Mouse (Mus musculus) gastrocnemius, adult 2 months (tissue): ENCODE results near the gene Fnip2. TPM values are rescaled to one million over a fixed set of nuclear protein-coding genes. Genes with fewer than 3 reads are reported as not detected.
"Not testable (repeated sequence)": the region's sequence is repeated elsewhere in the genome, so short reads cannot be mapped to it uniquely, and the experiment has no call there.

Experiments
- DNase-seq: peaks from one replicate; pipeline ENCODE4 v3.0.0; 2022
- H3K27ac ChIP-seq: fragments of 200-600 bp; 2 replicates; pipeline ENCODE4 v1.8.1; 2022; ENCODE audit warnings: mild to moderate bottlenecking
- H3K4me3 ChIP-seq: fragments of 200-600 bp; 2 replicates; pipeline ENCODE4 v1.8.1; 2022; ENCODE audit warnings: mild to moderate bottlenecking, moderate library complexity
- CTCF ChIP-seq: fragments of 200-600 bp; IDR thresholded peaks from 2 replicates; pipeline ENCODE4 v1.8.1; 2022; ENCODE audit warnings: antibody characterized with exemption, mild to moderate bottlenecking, moderate library complexity
- intact Hi-C: fragments of 180-260 bp; cut with DNase I; formaldehyde crosslinking; loops from one replicate; pipeline ENCODE4 v1.15.1; 2025
- total RNA-seq, 2 experiments: library from RNA; stranded (reverse); gene quantifications; 2 replicates each; pipeline ENCODE4 v1.2.3; 2021

Fnip2 gene
- total RNA-seq, 2 experiments from 2014 or later = 3.5 to 5.0 TPM

DNA sequence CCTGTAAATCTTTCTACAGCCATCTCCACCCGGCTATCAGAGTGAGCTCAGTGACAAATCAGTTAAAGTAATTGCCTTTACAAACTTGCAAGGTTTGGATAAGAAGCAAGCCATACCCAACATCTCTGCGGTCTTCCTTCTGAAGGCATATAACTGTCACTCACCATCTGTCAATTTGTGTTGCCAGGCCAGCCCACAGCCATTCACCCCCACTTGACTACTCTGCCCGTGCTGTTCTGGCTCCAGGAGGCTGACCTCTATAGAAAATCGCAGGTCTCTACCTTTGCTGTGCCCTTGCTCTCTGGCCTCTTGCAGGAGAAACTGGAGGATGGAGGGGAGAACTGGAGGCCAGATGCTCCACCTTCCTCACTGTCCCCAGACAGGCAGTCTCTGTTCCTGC is 88.7 kb downstream of the Fnip2 start:
- Histone ChIP-seq H3K4me3 (no peak overlapping the region), H3K27ac (no peak overlapping the region)
- no peak for TF ChIP-seq CTCF
- intact Hi-C loops = loop anchor here (5.0 kb wide), 1 partner anchor 277 kb away; no protein-coding TSS in a partner anchor
- DNase-seq = no peak

DNA sequence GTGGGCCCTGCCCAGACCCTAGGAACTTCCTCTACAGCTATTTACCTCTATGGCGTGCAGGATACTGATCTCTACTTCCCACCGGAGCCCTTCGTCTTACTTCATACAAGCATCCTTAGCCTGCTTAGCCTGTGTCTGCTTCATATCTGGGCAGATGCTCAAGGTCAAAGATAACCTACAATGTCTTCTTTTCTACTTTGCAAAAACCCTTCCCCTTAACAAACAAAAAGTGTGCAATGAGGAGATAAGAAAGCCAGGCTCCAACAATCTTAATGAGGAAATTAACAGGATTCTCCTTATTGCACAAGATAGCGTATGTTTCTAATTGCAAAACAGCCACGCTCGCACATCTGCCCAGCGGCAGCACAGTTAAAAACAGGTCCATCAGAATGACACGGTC is 89.2 kb downstream of the Fnip2 start:
- H3K4me3 ChIP-seq = no peak overlapping the region

DNA sequence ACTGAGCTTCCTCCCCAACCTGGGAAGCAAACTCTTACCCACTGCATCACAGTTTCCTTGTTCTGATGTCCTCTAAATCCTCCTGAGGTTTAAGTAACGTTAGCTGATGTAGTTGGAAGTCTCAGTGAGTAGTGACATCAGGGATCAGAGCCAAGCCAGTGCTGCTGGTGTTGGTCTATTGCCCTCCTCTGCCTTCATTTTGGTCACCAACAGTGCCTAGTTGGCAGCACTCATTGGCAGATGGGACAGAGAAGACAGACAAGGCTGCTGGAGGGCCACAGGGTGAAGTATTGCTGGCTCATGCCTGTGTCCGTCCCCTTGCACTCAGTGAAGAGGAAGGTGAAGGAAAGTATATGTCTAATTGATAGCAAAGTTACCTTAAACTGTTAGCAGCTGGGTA is 91.6 kb downstream of the Fnip2 start:
- no peak for TF ChIP-seq CTCF
- DNase-seq = peak; percentile 51
- Histone ChIP-seq H3K27ac (peak overlapping the region; percentile 86), H3K4me3 (no peak overlapping the region)
- intact Hi-C loops = loop anchor here (5.0 kb wide), 1 partner anchor 274 kb away; no protein-coding TSS in a partner anchor

More for the DNA sequence above, 89.2 kb downstream of the Fnip2 start:
- H3K27ac ChIP-seq = no peak overlapping the region
- no peak for DNase-seq
- no peak for TF ChIP-seq CTCF
- intact Hi-C loops = loop anchor here (5.0 kb wide), 1 partner anchor 276 kb away; no protein-coding TSS in a partner anchor

DNA sequence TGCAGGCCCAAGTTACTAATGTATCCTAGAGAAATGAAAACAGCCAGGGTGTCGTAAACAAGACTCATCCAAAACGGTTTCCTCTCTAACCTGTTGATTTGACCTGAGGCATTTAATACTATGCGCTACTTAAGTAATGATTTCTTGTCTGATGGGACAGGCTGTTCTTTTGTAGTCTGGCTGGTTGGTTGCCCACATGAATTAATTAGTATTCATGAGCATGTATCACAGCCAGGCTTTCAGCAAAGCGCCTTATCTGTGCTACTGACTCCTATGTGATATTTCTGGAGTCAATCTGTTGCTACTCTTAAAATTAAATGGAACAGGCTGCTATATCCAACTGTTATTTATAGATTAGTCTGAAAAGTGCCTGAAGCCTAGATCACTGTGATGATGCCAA is 92.7 kb downstream of the Fnip2 start:
- intact Hi-C loops = loop anchor here (5.0 kb wide), 2 partner anchors 188 to 273 kb away; partner anchors contain the start of gene Rapgef2
- DNase-seq = no peak
- no peak for TF ChIP-seq CTCF
- H3K4me3 ChIP-seq = no peak overlapping the region
- peak overlapping the region; percentile 86 for H3K27ac ChIP-seq

DNA sequence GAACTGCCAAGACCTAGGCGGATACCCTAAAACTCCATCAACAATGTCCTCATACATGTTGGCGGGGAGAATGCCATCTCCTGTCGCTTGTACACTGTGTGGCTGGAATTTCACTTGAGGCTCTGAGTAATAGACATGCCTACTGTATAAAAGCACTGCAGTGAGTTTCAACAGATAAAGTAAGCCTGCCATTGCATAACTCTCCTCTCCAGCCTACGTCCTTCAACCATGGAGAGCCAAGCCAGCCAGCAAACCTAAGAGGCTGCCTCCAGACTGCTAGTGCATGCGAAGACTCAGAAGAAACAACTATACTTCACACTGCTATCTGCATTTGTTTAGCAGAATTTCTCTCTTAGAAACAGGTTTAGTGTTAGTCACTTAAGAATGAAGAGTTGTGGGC is 95.2 kb downstream of the Fnip2 start:
- intact Hi-C loops = loop anchor here (5.0 kb wide), 1 partner anchor 185 kb away; the partner anchor contains the start of gene Rapgef2
- no peak for DNase-seq
- no peak for TF ChIP-seq CTCF
- H3K4me3 ChIP-seq = no peak overlapping the region
- peak overlapping the region; percentile 86; the same call in 1 of the 2 replicates for H3K27ac ChIP-seq

DNA sequence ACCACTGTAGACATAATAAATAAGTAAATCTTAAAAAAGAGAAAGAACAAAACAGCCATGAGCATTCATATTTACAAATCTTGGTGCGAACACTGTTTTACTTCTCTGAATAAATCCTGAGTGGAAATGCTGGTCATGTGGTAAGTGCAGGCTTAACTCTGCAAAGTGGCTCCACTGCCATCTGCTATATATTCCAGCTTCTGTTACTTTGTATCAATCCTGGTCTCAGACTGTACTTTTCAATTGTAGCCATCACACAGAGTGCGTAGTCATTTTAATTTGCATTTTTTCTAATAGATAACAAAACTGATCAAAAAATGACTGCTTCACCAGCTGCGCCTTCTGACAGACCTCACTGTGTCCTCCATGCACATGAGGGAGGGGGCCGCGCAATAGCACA is 98.2 kb downstream of the Fnip2 start:
- intact Hi-C loops = no loop called here
- H3K4me3 ChIP-seq = no peak overlapping the region
- H3K27ac ChIP-seq = no peak overlapping the region; the same call in 1 of the 2 replicates
- TF ChIP-seq CTCF = no peak
- DNase-seq = no peak

DNA sequence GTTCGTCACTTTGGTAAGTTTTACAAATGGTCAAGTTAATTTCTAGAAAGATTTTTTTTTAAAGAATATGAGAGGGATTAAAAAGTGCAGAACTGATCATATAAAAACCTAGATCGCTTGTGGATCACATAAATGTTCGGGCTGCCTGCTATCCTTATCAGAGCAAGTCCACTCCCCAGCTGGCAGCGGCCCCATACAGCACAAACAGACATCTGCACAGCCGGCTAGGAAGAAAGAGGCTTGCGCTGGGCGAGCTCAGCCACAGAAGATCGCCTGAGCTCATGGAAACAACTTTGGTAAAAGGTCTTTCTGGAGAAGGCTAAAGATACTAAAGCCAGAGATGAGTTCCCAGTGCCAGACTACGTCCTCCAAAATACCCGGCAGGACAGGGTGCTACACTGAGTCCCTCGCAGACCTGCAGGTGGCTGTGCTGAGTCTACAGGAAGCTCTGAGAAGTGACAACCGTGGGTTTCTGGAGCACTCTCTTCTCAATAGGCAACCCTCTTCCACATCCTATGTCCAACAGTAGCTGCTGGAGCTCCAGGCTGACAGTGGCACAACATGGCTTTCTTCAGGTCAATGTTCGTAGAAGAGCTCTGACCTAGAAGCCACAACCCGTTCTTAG is 108.8 kb downstream of the Fnip2 start:
- DNase-seq = no peak
- Histone ChIP-seq H3K4me3 (no peak overlapping the region), H3K27ac (no peak overlapping the region)
- TF ChIP-seq CTCF = no peak
- intact Hi-C loops = no loop called here

DNA sequence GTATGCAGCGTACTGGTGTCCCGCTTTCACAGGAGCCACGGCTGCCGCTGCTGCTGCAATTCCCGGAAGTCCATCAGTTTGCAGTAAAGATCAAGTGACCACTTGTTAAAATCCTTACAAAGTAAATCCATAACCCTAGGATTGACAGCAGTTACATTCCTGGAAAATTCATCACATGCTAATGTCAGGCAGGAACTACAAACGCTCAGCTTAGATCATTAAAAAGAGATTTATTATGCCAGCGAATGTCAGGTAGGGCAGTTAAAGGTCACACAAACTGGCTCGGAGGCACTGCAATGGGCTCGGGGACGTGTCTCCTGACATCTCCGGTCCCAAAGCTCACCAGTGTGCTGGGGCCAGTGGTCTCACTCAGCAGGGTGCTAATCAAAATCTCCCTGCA is 111.8 kb downstream of the Fnip2 start:
- Histone ChIP-seq H3K27ac (no peak overlapping the region), H3K4me3 (no peak overlapping the region)
- intact Hi-C loops = no loop called here
- TF ChIP-seq CTCF = no peak
- DNase-seq = no peak

DNA sequence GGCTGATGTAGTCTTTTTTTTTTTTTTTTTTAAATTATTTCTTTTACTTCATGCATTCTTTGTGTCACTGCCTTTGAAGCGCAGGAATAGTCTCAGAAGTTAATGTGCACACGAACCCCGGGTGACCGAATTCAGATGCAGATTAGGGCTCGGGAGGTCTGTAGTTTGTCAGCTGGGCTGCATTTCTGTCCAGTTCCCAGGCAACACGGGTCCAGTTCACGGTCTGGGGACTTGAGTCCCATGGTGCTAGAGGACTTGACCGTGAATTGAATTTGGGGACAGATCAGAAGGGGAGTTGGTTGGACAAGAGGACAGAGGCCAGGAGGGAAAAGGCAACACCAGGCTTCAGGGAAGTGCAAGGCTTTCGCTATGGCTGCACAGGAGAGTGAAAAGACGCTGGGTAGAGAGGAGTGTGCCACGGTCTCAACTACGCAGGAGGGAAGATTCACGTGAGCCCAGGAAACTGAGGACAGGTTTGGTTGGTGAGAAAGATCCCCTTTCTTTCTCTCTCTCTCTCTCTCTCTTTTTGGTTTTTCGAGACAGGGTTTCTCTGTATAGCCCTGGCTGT is 114.8 kb downstream of the Fnip2 start:
- intact Hi-C loops = no loop called here
- DNase-seq = no peak
- Histone ChIP-seq H3K27ac (no peak overlapping the region), H3K4me3 (no peak overlapping the region)
- TF ChIP-seq CTCF = no peak

DNA sequence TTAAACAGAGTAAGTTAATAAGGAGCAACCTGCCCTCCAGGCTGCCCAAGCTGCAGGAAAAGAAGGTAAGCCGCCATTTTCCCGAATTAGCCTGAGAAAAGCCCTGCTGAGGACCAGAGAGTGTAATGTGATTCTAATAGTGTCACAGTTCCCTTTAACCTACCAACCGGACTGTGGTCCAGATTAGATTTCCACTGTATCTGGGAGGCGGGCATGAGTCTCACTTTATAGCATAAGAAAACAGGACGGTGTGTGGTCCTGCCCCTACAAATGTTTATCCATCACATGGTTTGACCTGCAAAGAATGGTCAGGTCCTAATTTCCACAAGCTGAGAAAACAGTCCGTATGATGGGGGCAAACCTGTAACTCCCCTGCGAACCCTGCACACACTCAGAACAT is 118.2 kb downstream of the Fnip2 start:
- no peak for TF ChIP-seq CTCF
- DNase-seq = no peak
- intact Hi-C loops = no loop called here
- Histone ChIP-seq H3K27ac (no peak overlapping the region), H3K4me3 (no peak overlapping the region)

DNA sequence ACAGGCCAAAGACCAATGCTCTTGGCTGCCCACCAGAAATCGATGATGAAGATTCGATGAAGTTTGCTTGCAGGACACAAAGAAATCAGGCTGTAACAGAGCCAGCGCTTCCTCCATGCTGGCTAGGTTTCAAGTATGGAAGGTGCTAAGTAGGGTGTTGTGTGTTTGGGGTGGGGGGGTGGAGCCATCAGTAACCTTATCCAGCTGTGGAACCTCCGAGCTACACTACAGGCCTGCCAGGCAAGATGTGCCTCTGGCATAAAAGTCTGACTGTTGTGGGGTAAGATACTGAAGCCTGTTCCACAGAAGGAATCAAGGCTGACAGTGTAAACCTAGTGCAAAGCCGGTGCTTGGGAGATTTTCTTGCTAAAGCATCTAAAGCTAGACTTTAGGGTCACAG is 119.2 kb downstream of the Fnip2 start:
- Histone ChIP-seq H3K27ac (no peak overlapping the region), H3K4me3 (no peak overlapping the region)
- TF ChIP-seq CTCF = no peak
- intact Hi-C loops = no loop called here
- DNase-seq = no peak

DNA sequence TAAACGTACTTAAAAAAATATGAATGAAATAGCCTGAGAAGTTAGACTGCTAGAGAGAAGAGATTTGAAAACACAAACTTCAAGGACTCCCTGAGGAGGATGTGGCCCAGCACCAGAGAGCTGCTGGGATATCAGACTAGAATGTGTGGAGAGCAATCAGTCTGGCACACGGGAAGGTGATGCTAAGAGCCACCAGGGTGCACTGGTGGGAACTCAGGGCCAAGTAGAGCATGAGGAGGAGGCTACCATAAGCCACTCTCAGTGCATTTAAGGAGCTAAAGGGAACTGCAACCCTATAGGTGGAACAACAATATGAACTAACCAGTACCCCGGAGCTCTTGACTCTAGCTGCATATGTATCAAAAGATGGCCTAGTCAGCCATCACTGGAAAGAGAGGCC is 120.9 kb downstream of the Fnip2 start:
- DNase-seq, H3K27ac ChIP-seq, intact Hi-C loops, H3K4me3 ChIP-seq: not testable (repeated sequence)

DNA sequence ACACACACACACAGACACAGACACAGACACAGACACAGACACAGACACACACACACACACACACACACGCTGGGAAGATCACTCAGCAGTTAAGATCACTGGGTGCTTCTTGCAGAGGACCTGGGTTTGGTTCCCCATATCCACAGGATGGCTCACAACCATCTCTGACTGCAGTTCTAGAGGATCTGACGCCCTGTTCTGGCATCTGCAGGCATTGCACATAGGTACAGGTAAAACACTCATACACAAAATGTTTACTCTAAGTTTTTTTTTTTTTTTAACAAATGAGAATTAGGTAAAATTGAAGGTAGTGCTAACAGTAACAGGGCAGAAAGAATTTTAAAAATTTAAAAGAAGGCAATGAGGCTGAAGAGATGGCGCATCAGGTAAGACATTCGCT is 121.5 kb downstream of the Fnip2 start:
- peak; percentile 12; the same call in 1 of the 2 replicates for TF ChIP-seq CTCF
- intact Hi-C loops = no loop called here
- H3K4me3 ChIP-seq = no peak overlapping the region
- H3K27ac ChIP-seq = no peak overlapping the region
- no peak for DNase-seq

DNA sequence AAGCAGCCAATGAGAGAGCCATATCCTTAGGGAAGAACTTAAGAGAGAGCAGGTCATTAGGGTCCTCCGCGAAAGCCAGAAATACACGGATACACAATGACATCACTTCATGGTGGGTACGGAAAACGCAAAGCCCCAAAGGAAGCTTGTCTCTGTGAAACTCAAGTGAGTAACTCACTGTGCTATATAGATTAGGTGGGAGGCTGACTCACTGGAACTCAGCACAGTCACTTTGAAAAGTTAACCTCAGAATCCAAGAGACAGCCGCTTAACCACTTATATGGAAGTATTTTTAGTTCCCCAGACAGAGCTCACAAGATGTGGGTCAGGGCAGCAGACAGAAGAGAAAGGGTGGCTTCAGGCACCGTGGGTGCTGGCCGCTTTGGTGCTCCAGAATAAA is 122.6 kb downstream of the Fnip2 start:
- intact Hi-C loops = no loop called here
- H3K4me3 ChIP-seq = no peak overlapping the region; the same call in 1 of the 2 replicates
- no peak for TF ChIP-seq CTCF
- DNase-seq = no peak
- peak overlapping the region; percentile 64 for H3K27ac ChIP-seq
